Mouse (Mus musculus) forebrain, embryonic 16.5 days (tissue): ENCODE measurements at regions not wholly inside any gene's neighbourhood (a gene's known extent, or its start where the extent isn't known, plus 50 kb on each side); places are given as distances from the start of the nearest gene placed in this dataset.

Experiments used
- ATAC-seq: fragments of 200-750 bp; cut with Nextera tagmentation; 2 replicates; pipeline ENCODE4 v1.8.0; 2017; ENCODE audit warnings: mild to moderate bottlenecking, moderate library complexity
- H3K27ac ChIP-seq: fragments of 300-500 bp; sonication (generic); 2 replicates; pipeline ENCODE4 v1.5.1; 2014; ENCODE audit warnings: low read length, control low read depth
- H3K27me3 ChIP-seq: fragments of 300-500 bp; sonication (generic); replicated peaks from 2 replicates; pipeline ENCODE4 v1.6.1; 2014; ENCODE audit warnings: low read length; ENCODE audit not compliant: control insufficient read depth, insufficient read depth
- H3K36me3 ChIP-seq: fragments of 300-500 bp; sonication (generic); 2 replicates; pipeline ENCODE4 v1.6.1; 2014; ENCODE audit not compliant: control insufficient read depth, insufficient read depth
- H3K4me1 ChIP-seq: fragments of 300-500 bp; sonication (generic); replicated peaks from 2 replicates; pipeline ENCODE4 v1.6.1; 2014; ENCODE audit warnings: low read length; ENCODE audit not compliant: control insufficient read depth, insufficient read depth
- H3K4me2 ChIP-seq: fragments of 300-500 bp; sonication (generic); 2 replicates; pipeline ENCODE4 v1.6.1; 2014; ENCODE audit warnings: mild to moderate bottlenecking, low read length, control low read depth
- H3K4me3 ChIP-seq: fragments of 300-500 bp; sonication (generic); replicated peaks from 2 replicates; pipeline ENCODE4 v1.5.1; 2014; ENCODE audit warnings: mild to moderate bottlenecking, low read length, control low read depth
- H3K9ac ChIP-seq: fragments of 300-500 bp; sonication (generic); replicated peaks from 2 replicates; pipeline ENCODE4 v1.6.1; 2014; ENCODE audit warnings: low read depth, low read length, control low read depth
- H3K9me3 ChIP-seq: fragments of 300-500 bp; sonication (generic); 2 replicates; pipeline ENCODE4 v1.6.1; 2016; ENCODE audit warnings: low read length; ENCODE audit not compliant: control insufficient read depth
- WGBS: fragments of 180-500 bp; shearing (Covaris S2); extraction: QIAGEN DNeasy Blood & Tissue Kit; methylation state at CpG from one replicate; pipeline ENCODE4 v1.1.7; 2014; 5-methylcytosine and 5-hydroxymethylcytosine counted together

DNA sequence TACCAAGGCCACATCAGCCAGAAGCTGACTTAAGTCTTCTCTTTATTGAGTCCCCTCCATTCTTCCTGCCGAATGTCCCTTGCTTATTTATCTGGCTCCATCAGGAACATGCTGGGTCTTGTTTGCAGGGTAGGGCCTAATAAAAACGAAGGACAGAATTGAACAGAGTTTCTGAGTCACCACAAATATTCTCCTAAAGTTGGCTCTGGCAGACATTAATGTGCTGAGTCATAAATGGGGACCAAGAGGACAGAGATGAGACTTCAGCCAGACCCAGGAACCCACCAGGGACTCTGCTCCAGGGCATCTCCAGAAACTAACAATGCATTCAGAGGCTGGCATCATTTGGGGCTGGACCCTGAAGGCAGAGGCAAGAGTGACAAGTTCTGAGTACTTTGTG lies 143.4 kb upstream of the Nectin1 start:
- no peak overlapping the region for H3K4me3 ChIP-seq
- H3K4me1 ChIP-seq: no peaks in the 10 kb centered on the region
- ATAC-seq: no peak
- no peak overlapping the region for H3K4me2 ChIP-seq
- no peaks in the 10 kb centered on the region for H3K36me3 ChIP-seq
- no peak overlapping the region for H3K27ac ChIP-seq
- no peaks in the 10 kb centered on the region for H3K9me3 ChIP-seq
- H3K27me3 ChIP-seq: no peaks in the 10 kb centered on the region
- H3K9ac ChIP-seq: no peak overlapping the region
- WGBS: 65% methylated on average over 2 of the region's 2 CpGs

DNA sequence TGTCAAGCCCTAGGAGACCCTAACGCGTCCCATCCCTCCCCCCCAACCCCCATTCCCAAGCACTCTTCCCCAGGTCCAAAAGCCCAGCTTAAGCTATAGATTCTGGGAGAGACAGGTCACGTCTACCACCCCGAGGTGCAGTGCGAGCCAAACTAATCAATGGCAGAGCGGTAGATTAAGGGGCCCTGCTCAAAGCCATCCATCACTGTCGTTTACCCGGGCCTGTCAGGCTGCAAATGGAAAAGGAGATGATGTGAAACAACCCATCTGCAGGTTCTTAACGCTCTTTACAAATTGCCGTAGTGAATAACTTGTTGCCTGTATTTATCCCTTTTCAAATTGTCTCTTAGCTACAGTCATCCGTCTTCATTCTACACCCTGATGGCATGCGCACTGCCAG lies 126.2 kb upstream of the Nectin1 start:
- Histone ChIP-seq H3K36me3 (no peaks in the 10 kb centered on the region), H3K9me3 (no peaks in the 10 kb centered on the region), H3K4me2 (no peak overlapping the region), H3K9ac (no peak overlapping the region), H3K4me1 (no peaks in the 10 kb centered on the region), H3K27me3 (no peaks in the 10 kb centered on the region), H3K27ac (no peak overlapping the region), H3K4me3 (no peak overlapping the region)
- no peak for ATAC-seq
- WGBS: 22% methylated on average over 12 of the region's 12 CpGs

DNA sequence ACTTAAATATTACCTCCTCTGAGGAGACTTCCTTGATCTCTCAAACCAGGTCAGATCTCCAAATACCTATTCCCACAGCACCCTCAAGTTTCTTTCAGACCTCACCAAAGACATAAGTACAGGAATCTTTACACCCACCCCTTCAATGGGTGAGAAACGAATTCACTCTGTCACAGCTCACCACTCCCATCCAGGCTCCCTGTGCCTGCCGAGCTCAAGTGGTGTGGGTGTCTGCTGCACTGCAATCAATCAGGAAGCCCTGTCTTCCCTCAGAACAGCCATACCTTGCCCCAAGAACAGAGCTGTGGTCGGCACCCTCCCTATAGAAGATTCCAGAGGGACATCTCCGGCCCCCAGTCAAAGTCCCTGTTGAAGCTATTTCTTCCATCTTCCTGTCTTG lies 116.2 kb upstream of the Nectin1 start:
- no peaks in the 10 kb centered on the region for H3K9me3 ChIP-seq
- ATAC-seq: no peak
- WGBS: 76% methylated on average over 4 of the region's 4 CpGs

DNA sequence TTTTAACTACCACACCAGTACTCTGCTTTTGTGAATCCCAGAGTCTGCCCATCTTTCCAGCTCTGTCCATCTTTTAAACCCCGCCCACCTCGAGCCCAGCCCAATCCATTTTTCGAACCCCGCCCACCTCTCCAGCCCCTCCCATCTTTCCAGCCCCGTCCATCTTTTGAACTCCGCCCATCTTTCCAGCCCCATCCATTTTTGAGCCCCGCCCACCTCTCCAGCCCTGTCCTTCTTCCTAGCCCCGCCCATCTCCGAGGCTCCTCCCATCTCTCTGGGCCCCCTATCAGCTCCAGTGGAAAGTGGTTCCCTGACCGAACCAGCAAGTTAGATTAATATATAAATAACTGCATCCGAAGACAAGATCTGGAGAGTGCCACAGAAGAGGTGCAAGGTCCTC lies 115.0 kb upstream of the Nectin1 start:
- Histone ChIP-seq H3K27ac (no peak overlapping the region), H3K36me3 (no peaks in the 10 kb centered on the region), H3K27me3 (no peaks in the 10 kb centered on the region), H3K4me2 (no peak overlapping the region), H3K9ac (no peak overlapping the region), H3K9me3 (no peaks in the 10 kb centered on the region), H3K4me1 (no peaks in the 10 kb centered on the region), H3K4me3 (no peak overlapping the region)
- ATAC-seq: no peak
- WGBS: 50% methylated on average over 11 of the region's 11 CpGs

More for the DNA sequence above, 116.2 kb upstream of the Nectin1 start:
- no peaks in the 10 kb centered on the region for H3K27me3 ChIP-seq
- H3K4me1 ChIP-seq: no peaks in the 10 kb centered on the region
- H3K9ac ChIP-seq: no peak overlapping the region
- no peak overlapping the region for H3K4me3 ChIP-seq
- H3K36me3 ChIP-seq: no peaks in the 10 kb centered on the region
- no peak overlapping the region for H3K27ac ChIP-seq
- no peak overlapping the region for H3K4me2 ChIP-seq

DNA sequence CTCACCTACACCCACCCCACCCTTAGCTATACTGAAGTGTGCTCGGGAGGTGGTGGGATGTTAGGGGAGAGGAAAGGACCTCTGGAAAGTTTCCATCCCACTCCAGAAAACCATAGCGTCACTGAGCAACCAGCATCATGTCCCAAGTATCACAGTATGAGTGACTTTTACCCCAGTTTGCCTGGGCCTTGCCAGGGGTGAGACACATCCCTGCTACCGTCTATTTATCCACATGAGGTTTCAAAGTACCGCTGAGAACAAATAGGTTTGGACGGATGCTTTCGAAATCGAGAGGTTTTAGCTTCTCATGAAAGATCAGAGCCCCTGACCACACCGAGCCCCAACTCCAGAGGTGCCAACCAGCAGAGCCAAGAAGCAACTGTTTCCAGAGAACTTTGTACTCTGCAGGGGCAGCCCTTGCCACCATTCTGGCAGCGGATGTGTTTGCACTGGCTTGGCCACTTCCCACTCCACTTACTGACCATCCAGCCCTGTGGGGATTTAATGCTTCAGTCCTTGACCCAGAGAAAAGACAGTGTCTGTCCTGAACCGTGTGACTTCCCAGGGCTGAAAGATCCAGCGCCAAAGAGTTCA lies 107.3 kb upstream of the Nectin1 start:
- H3K9me3 ChIP-seq: no peaks in the 10 kb centered on the region
- ATAC-seq: no peak
- no peak overlapping the region for H3K27ac ChIP-seq
- H3K36me3 ChIP-seq: no peaks in the 10 kb centered on the region
- H3K4me3 ChIP-seq: no peak overlapping the region
- H3K4me2 ChIP-seq: no peak overlapping the region
- H3K4me1 ChIP-seq: no peaks in the 10 kb centered on the region
- 86% methylated on average over 11 of the region's 11 CpGs for WGBS
- no peaks in the 10 kb centered on the region for H3K27me3 ChIP-seq
- no peak overlapping the region for H3K9ac ChIP-seq

DNA sequence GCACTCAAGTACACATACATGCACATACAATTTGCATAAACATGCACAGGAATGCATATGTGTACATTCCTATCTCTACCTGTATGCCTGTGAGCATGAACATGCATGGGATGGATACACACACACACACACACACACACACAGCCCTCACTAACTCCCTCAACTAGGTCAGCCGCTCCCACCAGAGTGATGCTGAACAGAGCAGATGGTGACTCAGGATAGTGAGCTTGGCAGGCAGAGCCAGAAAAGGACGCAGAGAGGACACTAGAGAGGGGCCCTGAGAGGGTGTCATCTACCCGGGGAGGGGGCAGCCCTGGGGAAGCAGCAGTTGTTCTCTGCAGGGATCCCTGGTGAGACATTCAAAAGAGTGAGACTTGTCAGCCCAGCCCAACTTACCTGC lies 85.6 kb upstream of the Nectin1 start:
- H3K4me2 ChIP-seq: no peak overlapping the region
- no peak overlapping the region for H3K9ac ChIP-seq
- H3K4me1 ChIP-seq: no peaks in the 10 kb centered on the region; the same call in 1 of the 2 replicates
- ATAC-seq: no peak
- 78% methylated on average over 3 of the region's 3 CpGs for WGBS
- no peaks in the 10 kb centered on the region for H3K27me3 ChIP-seq
- no peaks in the 10 kb centered on the region for H3K36me3 ChIP-seq
- H3K4me3 ChIP-seq: no peak overlapping the region
- H3K27ac ChIP-seq: no peak overlapping the region
- no peaks in the 10 kb centered on the region for H3K9me3 ChIP-seq

DNA sequence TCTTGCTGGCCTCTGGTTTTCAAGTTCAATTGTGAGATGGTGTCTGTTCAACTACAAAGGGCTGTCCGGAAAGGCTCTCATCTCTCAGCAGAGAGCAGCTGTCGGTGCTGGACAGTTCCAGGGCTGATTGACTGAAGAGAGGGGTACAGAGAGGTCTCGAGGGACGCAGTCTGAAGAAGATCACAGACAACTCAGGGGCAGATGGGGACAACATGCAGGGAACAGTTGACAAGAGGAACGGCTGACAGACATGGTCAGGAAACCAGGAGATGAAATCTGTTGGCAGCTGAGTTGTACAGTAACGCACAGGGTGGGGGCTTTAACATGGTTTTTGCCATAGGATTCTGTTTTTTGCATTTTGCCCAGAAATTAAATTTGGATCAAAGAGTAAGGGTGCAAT lies 84.5 kb upstream of the Nectin1 start:
- H3K36me3 ChIP-seq: no peaks in the 10 kb centered on the region
- ATAC-seq: no peak
- H3K27ac ChIP-seq: no peak overlapping the region
- no peaks in the 10 kb centered on the region; the same call in 1 of the 2 replicates for H3K4me1 ChIP-seq
- H3K9ac ChIP-seq: no peak overlapping the region
- H3K4me2 ChIP-seq: no peak overlapping the region
- 74% methylated on average over 6 of the region's 6 CpGs for WGBS
- no peak overlapping the region for H3K4me3 ChIP-seq
- H3K9me3 ChIP-seq: no peaks in the 10 kb centered on the region
- H3K27me3 ChIP-seq: no peaks in the 10 kb centered on the region

DNA sequence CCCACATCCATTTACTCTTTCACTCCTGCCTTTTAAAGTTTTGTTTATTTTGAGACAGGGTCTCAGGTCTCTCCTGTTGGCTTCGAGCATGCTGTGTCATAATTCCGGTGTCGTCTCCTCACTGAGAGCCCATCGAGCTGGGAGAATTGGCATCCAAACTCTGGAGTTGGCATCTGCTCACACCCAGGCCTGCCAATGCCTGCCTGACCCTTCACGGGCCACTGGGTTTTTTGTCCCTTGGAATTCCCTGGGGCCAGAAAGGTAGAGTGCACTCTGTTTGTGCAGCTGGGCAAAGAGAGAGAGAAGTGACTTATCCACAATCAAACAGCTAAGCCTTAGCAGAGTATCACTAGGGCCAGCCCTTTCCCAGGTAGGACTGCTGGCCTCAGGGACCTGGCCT lies 83.6 kb upstream of the Nectin1 start:
- Histone ChIP-seq H3K9me3 (no peaks in the 10 kb centered on the region), H3K36me3 (no peaks in the 10 kb centered on the region), H3K9ac (no peak overlapping the region), H3K4me3 (no peak overlapping the region), H3K4me1 (no peaks in the 10 kb centered on the region; the same call in 1 of the 2 replicates), H3K27ac (no peak overlapping the region), H3K4me2 (no peak overlapping the region), H3K27me3 (no peaks in the 10 kb centered on the region)
- ATAC-seq: no peak
- 59% methylated on average over 5 of the region's 5 CpGs for WGBS

DNA sequence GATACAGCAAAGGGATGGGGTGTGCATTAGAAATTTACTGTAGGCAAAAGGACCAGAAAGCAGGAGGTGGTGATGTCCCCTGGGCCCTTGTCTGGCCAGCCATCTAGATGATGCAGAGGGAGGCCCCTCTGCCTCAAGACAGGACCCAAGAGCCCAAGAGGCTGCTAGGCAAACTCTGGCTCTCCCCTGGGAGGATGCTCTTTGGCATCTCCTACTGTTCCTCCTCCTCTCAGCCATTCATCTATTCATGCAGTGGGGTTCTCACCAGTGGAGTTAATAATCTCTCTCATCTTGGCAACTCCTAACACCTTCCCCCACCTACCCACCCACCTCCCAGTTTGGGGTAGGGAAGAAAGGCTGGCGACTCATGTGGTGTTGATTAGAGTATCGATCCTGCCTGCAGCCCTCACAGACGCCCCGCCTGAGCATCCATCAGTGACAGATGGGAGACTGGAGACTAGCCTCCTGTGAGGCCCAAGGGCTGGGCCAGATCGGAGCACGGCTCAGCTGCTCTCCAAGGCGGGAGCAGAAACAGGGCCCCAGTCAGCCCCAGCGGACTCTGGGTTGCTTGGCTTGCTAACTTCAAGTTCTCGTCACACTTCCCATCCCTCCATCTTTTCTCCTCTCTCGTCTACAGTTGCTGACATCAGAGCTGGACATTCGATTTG lies 82.8 kb upstream of the Nectin1 start:
- WGBS: 62% methylated on average over 11 of the region's 11 CpGs
- no peak overlapping the region for H3K4me2 ChIP-seq
- no peaks in the 10 kb centered on the region for H3K36me3 ChIP-seq
- no peak overlapping the region for H3K9ac ChIP-seq
- H3K4me1 ChIP-seq: no peaks in the 10 kb centered on the region; the same call in 1 of the 2 replicates
- ATAC-seq: 0 out of 2 replicates have a peak, but pooled peaks have one; percentile 33
- no peaks in the 10 kb centered on the region for H3K27me3 ChIP-seq
- H3K27ac ChIP-seq: no peak overlapping the region
- no peak overlapping the region for H3K4me3 ChIP-seq
- no peaks in the 10 kb centered on the region for H3K9me3 ChIP-seq
